Mouse (Mus musculus): ENCODE results near the gene Mbd6.
A peak's percentile ranks its signal among the peaks of the same experiment; 100 is the strongest.
"Not testable (repeated sequence)": the region's sequence is repeated elsewhere in the genome, so short reads cannot be mapped to it uniquely, and the experiment has no call there.

Gene Mbd6

DNA sequence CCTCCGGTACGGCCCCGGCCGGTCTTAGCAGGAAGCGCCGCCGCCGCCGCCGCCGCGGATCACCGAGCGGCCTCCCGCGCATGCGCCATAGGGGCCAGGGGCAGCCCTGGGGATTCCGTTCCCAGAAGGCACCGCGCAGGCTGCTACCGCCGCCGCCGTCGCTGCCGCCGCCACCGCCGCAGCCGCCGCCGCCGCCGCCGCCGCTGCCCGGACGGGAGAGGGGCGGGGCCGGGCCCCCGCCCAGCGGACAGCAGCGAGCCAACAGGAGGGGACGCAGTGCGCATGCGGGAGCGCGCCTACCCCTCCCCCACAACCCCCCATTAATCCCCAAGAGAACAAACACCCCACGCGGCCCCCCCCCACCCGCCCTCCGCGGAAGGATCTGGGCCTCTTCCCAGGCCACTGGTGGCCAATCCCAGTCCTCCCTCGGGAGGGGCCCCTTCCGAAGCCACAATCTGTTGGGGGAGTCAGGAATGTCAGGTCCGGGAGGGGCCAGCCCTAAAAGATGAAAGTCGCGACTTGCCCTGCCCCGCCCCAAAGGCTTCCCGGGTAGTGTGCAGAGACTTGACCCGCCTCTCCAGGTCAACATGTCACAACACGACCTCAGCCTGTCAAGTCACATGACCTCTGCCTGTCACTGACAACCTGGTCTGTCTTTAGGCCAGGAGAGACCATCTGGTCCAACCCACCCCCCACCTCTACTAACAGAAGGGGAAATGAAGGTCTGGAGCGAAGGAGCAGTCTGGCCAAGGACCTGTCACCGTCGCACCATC is at the start of gene Mbd6:
Gene Mbd6 (minus strand): TSS at position 219 of the 773 bp plus-strand sequence.
- DNase-seq: peak; percentile 94

DNA sequence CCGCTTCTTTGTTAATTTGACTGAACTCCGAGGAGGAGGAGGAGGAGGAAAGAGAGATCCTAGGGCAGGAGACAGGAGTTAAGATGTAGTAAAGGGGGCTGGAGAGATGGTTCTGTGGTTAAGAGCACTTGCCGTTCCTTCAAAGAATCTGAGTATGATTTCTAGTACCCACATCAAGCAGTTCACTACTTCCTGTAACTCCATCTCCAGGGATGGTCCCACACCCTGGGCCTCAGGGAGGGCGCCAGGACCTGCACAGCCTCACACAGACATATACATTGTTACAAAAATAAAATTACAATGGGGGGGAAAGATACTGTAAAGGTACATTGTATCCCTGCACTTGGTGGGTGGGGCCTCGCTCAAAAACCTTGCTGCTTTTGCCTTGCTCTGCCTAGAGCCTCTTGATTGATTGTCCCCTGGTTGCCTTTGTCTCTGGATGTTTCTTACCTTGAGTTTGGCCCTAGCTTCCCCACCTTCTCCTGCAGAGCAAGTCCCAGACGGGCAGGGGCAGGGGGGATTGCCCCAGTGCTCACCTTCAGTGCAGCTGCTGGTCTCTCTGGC is 48.8 kb upstream of the Mbd6 start:
- no peak for DNase-seq

DNA sequence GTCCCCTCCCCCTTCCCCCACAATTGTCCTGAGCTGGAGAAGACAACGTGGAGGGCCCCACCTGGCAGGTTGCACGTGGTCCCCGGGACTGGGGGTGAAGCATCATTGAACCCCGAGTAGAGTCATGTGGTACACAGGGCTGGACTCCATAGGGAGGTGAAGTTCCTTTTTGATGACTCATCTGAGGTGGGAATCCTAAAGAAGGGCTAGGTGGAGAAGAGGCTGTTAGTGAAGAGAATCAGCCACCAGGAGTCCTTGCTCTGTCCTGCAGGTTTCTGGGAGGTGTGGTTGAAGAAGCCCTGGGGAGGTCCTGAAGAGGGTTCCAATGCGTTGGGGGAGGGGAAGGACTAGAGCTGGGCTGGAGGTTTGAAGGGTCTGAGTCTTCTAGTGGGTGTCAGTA is 48.1 kb upstream of the Mbd6 start:
- no peak for DNase-seq

DNA sequence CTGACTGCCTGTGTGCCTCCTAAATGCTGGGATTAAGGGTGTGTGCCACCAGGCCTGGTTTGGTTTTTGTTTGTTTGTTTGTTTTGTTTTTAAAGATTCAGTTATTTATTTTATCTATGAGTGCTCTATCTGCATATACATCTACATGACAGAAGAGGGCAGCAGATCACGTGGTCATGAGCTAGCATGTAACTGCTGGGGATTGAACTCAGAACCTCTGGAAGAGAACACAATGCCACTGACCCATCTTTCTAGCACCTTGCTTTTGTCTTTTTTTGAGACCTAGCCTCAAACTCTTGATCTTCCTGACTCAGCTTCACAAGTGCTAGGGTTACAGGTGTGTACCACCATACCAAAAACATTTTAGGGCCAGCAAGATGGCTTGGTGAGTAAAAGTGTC is 46.5 kb upstream of the Mbd6 start:
- DNase-seq: no peak

DNA sequence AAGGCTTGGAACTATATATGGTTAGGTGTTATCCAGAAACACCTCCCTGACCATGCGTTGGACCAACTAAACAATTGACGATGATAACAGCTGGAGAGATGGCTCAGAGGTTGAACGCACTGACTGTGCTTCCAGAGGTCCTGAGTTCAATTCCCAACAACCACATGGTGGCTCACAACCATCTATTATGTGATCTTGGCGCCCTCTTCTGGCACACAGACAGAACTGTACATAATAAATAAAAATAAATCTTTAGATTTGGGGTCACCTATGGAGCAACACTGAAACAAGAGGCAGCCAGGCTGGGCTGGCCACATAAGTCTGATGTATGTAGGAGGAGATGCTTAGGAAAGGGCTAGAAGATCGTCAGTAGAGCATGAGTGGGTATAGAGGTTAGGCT is 44.3 kb upstream of the Mbd6 start:
- DNase-seq: no peak

DNA sequence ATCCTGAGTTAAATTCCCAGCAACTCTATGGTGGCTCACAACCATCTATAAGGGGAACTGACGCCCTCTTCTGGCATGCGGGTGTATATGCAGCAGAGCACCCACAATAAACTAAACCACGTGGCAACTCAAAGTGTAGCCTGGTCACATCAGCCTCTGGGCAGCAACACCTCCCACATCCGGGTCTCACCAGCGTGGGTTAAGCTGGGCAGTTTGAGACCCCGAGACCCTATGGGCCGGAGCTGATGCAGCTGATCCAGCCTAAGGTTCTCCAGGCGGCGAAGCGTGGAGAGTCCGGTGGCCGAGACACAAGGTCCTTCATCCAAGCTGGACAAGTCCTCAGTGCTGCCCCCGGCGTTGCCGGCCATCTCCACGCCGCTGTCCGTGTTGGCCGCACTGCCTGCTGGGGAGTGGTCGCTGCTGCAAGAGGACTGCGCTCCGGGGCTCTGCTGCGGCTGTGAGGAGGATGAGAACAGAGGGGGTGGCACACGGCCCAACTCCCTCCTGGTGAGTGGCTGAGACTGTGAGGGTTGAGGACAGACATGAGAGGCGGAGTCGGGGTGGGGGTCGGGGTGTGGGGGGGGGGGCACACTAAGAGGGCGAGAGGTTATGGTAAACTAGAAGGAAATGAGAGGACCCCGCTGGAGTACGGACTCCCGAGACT is 43.5 kb upstream of the Mbd6 start:
- no peak for DNase-seq

DNA sequence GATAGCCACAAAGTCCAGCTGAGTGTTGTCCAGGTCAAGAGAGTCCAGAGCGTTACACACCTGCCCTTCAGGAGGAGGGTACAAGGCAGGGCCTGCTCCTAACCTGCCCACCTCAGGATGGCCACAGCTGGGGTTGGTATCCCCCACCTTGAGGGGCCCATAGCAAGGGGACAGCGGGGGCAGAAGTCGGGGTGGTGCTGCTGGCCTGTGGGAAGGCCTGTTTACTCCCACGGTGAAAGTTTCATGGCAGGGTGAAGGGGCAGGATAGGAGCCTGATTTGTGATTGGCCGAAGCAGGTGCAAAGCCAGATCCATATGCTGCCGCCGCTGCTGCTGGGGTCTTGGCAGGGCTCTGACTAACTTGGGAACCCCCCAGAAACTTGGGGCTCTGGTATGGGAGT is 41.4 kb upstream of the Mbd6 start:
- DNase-seq: peak; percentile 5

DNA sequence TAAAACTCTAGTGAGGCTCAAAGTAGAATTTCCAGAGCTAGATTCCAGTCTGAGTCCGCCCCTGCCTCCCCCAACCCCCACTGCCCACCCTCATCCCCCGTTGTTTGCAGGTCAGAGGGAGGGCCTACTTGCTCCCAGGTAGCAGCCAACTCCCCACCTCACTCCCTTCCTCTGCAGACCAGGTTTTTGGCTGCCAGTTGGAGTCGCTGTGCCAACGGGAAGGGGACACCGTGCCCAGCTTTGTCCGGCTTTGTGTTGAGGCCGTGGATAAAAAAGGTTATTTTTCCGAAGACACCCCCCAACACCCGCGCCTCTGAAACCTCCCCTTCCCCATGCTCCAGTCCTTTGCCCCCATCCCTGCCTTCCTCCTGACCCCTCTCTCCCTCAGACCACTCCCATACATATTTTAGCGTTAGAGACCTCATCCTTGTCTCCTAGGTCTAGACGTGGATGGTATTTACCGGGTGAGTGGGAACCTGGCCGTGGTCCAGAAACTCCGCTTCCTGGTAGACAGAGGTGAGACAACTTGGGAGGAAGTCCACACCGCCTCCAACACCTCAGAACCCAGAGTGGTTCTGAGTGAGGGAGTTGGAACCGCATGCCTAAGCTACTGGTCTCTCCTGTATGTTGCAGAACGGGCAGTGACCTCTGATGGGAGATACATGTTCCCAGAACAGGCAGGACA is 38.8 kb upstream of the Mbd6 start:
- DNase-seq: peak; percentile 51

DNA sequence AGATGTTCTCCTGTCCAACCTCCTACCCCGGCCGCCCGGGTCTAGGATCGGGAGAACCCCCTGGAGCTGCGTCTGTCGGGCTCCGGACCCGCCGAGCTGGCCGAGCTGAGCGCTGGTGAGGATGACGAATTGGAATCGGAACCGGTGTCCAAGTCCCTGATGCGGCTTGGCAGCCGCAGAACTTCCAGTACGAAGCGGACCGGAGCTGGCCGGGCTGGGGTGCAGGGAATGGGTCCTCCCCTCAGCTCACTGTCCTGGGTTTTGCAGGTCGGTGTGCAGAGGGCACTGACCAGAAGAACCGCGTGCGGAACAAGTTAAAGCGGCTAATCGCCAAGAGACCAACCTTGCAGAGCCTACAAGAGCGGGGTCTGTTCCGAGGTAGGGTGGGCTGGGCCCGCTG is 38.0 kb upstream of the Mbd6 start:
- DNase-seq: peak; percentile 52

DNA sequence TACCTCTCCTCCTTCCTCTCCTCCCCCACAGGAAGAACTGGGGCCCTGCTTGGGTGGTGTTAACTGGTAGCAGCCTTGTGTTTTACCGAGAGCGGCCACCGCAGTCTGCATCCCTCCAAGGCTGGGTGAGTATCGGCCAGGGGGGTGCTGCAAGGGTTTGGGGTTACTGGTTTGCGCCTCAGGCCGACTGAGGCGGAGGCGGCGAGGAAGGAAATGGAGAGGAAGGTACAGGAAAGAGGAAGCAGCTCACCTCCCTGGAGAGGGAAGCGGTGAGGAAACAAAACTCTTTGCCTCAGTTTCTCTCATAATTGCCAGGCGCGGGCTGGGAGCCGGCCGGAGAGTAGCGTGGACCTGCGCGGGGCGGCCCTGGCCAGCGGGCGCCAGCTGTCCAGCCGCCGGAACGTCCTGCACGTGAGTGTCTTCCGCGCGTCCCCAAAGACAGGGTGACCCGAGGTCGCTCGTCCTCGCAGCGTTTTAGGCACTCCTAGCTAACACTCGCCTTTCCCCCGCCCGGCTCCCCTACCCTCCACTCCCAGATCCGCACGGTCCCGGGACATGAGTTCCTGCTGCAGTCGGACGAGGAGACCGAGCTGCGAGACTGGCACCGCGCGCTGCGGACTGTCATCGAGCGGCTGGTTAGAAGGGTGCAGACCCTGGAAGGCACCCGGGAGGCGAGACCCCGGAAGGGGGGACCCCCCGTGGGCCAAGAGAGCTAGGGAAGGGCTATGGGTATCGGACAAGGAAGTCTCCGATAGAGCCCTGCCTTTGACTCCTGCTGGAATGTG is 37.4 kb upstream of the Mbd6 start:
- DNase-seq: peak; percentile 56

DNA sequence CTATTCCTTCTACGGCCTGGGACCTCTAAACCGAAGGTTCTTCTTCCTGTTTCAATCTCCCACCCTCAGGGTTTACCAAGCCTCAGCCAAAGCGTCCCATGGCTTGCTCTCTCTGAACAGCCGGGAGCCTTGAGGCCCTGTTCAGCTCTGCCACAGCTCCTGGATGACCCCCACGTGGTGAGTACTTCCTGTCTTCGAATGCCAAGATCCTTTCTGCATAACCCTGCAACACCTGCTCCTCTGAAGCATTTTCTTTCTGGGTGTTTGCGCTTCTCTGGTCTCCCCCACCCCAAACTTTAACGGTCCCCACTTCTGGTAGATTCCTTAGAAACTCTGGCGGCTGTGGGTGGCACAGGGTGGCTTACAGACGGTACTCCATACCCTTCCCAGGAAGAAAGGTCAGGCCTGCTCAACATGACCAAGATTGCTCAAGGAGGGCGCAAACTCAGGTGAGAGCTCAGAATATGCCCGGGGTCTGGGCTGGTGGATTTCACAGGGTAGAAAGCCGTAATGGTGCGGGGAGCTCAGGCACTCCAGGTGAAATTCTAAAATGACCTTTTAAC is 36.7 kb upstream of the Mbd6 start:
- no peak for DNase-seq

DNA sequence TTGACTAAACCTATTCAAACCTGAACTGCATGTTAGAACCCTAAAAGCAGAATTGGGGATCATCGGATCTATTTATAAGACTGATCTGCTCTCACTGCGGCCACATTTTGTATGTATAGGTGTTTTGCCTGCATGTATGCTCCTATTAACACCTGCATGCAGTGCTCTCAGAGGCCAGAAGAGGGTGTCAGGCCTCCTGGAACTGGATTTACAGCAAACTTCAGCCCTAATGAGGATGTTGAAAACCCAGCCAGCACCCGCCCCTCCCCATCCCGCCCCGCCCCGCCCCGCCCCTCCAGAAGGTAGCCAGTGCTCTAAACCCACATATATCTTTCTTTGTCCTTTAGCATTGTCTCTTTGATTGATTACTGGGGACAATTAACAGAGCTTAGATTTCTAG is 35.7 kb upstream of the Mbd6 start:
- DNase-seq: peak; percentile 65

DNA sequence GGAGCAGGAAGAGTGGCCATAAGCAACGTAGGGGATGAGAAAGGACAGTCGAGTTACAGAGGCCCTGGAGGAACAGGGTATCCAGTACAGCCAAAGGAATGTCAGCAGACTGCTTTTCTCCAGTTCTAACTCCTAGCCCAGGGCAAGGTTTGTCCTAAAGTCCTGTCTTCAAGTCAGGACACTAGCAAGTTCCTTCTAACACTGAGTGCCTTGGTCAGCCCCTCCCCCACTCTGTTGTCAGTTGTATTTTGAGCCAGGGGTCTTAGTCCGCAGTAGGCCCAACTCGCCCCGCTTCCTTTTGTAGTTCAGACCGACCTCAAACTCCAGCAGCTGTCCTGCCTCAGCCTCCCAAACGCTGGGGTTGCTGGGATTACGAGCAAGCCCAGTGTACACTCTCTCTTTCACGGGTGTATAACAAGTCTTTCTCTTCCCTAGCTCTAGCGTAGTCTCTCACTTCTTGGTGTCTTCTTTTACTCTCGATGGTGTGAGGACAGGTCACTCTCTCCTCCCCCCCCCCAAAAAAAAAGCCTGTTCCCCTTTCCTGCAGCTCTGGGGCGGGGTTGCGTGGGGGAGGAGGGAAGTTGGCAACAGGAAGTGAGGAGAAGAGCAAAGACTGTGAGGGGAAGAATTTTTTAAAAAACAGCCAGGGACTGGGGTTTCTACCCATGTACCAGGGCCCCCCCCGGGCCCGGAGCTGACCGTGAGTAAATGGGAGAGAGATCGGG is 34.5 kb upstream of the Mbd6 start:
- no peak for DNase-seq

DNA sequence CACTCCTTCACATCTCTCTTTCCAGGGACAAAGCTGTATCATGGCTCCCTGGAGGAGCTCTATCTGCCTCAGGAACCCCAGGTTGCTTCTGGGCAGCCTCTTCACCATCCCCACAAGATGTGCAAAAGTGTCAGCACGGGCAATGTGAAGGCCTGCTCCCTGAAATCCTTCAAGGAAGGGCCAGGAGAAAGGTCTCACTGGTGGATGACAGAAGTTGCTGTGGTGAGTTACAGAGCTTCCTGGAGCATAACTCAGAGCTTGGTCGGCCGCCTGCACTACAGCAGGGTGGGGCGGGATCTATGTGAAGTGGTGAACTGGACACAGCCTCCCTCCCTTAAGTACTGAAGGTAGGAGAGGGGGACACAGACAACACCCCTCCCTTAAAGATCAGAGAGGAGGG is 33.9 kb upstream of the Mbd6 start:
- no peak for DNase-seq

DNA sequence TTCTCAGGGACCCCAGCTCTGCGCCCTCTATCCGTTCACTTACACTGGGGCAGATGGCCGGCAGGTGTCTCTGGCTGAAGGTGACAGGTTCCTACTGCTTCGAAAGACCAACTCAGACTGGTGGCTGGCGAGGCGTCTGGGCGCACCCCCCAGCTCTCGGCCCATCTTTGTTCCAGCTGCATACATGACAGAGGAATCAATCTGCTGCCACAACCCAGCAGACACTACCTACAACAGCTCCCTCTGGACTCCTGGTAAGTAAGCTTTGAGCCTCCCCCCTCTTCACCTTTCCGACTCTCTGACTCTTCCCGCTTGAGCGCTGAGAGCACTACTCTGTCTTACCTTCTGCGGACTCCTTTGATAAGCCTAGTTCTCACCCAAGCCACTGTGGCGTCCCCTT is 33.4 kb upstream of the Mbd6 start:
- no peak for DNase-seq

DNA sequence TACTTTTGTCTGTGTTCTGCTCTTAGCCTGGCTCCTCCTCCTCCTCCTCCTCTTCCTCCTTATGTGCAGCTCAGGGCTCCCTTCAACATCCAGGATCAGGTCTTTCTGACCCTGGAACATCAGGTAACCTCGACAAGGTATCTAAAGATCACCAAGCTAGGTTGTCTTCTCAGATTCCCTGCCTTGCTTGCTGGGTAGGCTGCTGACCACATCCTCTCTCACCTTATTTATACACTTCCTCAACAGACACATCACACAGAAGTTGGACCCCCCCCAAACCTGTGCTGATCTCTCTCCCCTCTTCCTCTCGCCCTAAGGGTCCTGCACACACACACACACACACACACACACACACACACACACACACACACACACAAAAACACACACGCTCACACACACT is 32.8 kb upstream of the Mbd6 start, which contains the start of gene Arhgap9:
Gene Arhgap9 (plus strand): TSS at position 344 of the 400 bp plus-strand sequence.
- DNase-seq: no peak

DNA sequence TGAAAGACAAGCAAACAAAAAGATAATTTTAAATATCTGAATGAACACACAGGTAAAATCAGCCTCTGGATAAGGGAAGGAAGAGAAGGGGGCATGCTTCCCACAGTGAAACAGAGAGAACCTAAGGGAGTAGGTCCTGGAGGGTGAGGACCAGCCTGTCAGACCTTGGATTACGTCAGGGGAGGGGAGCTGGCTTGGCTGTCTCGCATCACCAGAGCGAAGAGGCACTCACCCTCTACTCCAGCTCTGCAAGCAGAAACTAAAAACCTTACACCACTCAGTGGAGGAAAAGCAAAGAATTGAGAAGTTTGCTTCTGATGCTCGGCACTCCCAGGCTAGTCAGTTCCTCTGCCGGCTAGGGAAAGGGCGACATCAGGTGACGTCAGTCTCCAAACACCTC is 31.2 kb upstream of the Mbd6 start:
- DNase-seq: no peak

DNA sequence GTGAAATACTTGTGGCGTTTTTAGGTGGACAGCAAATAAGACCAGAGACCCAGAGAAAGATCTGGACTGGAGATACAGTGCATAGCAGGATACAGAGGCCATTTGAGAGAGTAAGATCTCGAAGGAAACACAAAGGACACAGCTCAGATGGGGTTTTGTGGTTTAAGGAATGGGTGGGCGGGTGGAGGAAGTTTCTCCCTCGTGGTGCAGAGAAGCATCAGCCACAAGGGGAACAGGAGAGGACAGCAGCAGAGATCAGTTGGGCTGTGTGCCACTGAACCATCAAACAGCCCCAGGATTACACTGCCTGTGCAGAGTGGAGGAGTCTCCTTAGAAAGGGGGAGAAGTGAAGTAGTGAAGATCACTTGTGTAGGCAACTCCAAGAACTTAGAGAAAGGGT is 29.2 kb upstream of the Mbd6 start:
- no peak for DNase-seq

DNA sequence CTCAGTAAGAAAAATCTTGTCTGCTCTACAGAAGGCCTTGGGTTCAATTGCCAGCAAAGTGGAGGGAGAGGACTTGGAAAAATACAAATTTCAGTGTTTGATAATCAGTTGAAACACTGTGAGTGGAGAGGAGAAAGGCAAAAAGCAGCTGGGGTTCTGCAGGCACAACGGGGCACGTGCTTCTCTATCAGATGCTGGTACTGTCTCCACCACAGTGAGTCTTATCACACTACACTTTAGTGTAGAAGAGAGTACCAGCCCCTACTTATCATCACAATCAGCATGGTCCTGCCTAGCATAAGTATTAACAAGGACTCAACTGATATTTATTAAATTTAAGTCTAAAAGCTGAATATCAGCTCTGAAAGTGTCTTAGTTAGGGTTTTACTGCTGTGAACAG is 28.5 kb upstream of the Mbd6 start:
- DNase-seq: no peak

DNA sequence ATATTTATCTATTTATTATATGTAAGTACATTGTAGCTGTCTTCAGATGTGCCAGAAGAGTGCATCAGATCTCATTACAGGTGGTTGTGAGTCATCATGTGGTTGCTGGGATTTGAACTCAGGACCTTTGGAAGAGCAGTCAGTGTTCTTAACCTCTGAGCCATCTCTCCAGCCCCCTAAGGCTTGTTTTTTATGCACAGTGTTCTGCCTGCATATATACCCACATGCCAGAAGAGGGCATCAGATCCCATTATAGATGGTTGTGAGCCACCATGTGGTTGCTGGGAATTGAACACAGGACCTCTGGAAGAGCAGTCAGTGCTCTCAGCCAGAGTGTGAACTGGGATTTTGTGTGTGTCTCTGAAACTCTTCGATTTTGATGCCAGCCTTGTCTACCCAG is 26.1 kb upstream of the Mbd6 start:
- not testable (repeated sequence) for DNase-seq

DNA sequence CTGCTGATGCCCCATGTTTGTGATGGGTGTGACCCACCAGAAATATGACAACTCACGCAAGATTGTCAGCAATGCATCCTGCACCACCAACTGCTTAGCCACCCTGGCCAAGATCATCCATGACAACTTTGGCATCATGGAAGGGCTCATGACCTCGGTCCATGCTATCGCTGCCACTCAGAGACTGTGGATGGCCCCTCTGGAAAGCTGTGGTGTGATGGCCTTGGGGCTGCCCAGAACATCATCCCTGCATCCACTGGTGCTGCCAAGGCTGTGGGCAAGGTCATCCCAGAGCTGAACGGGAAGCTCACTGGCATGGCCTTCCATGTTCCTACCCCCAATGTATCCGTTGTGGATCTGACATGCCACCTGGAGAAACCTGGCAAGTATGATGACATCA is 24.7 kb upstream of the Mbd6 start:
- DNase-seq: not testable (repeated sequence)

DNA sequence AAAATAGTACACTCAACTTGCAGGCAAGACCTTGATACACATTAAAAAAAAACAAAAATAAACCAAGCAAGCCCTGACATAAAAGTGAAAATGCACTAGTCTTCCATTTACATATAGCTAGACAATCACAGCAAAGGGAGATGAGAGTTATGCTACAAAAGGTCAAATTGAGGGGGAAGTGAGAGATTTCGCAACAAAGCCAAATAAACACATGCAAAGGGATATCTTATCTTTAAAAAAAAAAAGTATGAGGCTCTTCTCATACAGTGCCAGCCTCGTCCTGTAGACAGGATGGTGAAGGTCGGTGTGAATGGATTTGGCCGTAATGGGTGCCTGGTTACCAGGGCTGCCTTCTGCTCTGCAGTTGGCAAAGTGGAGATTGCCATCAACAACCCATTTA is 24.0 kb upstream of the Mbd6 start:
- no peak for DNase-seq
